Mouse (Mus musculus): ENCODE measurements at regions not wholly inside any gene's neighbourhood (a gene's known extent, or its start where the extent isn't known, plus 50 kb on each side); places are given as distances from the start of the nearest gene placed in this dataset.
A peak's percentile ranks its signal among the peaks of the same experiment; 100 is the strongest.

DNA sequence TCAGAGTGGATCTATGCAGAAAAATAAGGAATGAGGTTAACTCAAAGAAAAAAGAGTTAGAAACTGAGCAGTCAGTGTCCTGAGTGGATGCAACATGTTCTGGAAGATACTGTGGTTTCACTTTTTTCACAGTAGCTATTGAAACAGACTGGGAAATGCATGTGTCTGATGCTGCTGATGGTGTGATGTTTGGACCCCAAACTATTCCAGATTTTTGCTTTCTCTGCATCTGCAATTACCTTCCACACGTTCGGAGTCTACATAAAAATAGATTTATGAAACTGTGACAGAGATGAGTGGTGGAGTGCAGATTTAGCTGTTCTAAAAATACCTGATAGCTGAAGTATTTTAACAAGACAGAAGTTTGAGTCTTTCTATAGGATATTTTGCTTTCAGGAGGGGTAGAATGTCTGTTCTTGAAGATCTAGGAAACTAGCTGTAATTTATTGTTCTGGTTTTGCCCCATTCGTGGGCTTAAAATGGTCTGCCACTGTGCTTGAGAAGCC is 545.3 kb downstream of the Stim2 start:
- DNase-seq (ENCODE audit: low read depth, low spot score): no peak

DNA sequence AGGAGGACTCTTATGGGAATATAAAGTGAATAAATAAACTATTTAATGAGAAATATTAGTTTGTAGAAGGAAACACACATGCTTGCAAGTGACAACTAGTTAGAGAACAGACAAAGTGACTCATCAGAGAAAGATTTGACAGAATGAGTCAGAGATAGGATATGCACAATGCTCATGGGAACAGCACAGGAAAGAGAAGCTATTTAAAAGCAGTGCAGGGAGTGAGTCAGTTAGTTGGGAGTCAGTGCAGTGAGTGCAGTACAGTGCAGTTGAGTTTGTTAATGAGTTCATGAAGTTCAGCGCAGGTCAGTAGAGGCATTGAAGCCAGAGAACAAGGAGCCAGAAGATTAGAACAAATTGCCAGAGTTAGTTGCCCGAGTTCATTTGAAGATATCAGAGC is 580.2 kb downstream of the Stim2 start:
- DNase-seq (ENCODE audit: low read depth, low spot score): peak; percentile 70

DNA sequence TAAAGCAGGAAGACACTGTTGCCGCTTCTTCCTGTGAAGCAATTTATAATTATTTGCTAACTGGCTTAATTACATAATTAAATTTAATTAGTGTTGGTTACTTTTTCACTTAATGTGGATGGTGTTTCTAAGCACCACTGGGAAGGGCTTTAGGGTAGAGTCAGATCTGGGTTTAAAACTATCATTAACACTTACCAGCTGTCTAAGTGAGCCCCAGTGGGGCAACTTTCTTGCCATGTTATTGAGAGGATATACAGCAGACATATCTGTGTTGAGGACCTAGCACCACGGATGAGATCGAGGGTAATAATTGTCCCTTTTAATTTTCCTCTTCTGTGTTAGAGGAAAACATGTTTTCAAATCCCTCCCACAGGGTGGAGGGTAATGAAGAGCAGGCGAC is 581.2 kb downstream of the Stim2 start:
- DNase-seq (ENCODE audit: low read depth, low spot score): no peak

DNA sequence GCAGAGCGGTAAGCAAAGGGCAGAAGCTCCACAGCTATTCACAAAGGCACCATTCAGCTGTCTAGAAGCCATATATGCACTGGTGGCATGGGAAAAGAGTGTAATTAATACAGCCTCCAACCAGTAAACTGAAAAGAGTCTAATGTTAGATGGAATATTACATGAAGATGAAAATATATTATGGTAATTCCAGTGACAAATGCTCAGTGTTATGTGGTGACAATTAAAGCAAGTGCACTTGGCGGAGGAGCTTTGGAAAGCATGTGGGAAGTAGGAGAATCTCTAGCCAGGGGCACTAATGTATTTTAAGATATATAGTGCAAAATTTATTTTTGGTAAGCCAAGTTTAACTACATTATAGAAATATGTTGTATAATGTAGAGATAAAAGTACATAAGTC is 583.9 kb downstream of the Stim2 start:
- DNase-seq (ENCODE audit: low read depth, low spot score): no peak

DNA sequence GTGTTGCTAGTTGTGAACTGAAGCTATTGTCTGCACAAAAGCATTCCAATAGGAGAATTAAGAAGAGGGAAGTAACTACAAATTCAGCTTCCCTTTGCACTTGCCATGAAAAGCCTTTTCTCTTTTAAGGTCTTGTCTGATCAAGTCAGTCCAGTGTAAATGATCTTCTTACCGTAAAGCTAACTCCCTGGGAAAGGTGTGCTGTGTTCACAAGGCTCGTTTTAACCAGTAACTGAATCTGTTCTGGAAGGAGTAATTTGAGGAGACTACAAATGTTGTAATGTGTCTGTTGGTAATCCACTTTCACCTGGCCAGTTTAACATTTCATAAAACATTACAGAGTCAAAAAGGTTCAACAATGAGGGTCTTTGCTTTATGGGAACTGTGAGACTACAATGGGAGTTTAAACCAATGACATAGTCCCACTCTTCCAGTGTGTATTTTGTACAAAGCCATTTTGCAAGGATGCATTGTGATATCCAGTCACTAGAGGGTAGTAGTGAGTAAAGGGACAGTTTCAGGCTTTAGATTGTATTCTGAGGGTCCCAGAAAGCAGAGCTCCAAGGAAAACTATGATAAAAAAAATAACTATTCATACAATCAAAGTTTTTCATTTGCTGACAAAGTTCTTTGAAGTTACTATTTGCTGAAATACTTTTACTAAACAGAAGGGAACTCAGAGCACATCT is 590.2 kb downstream of the Stim2 start:
- DNase-seq (ENCODE audit: low read depth, low spot score): no peak

DNA sequence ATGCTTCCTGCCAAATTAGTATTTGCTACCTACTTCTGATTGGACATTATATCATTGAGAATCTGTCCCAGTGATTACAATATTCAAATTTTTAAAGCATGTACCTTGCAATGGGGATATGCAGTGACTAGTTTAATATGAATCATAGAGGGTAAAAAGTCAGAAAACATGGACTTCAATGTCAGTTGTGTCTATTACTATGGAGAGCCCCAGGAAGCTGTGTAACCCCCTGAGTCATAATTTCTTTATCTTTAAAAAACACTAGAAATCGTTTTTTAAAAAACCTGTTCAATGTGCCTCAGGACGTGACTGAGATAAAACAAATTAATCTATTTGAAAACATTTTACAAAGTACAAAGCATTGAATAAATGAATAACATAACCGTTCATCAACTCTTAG is 612.7 kb downstream of the Stim2 start:
- no peak for DNase-seq (ENCODE audit: low read depth, low spot score)

DNA sequence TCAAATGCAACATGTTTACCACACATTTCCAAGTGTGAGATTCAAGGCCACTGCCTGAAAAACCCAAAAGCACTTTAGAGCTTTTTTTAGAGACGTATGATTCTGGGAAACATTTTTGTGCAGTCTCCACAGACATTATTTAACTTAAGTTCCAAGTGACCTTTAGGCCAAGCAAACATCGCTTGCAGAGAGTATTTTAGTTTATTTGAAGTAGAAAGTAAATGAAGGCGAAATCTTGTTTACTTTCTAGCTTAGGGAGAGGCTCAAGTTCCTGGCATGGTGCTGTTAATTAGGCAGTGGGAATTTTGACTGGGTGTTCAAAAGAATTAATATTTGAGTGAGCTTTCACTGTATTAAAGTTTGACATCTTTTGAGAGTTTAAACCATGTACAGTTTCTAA is 624.4 kb downstream of the Stim2 start:
- DNase-seq (ENCODE audit: low read depth, low spot score): no peak

DNA sequence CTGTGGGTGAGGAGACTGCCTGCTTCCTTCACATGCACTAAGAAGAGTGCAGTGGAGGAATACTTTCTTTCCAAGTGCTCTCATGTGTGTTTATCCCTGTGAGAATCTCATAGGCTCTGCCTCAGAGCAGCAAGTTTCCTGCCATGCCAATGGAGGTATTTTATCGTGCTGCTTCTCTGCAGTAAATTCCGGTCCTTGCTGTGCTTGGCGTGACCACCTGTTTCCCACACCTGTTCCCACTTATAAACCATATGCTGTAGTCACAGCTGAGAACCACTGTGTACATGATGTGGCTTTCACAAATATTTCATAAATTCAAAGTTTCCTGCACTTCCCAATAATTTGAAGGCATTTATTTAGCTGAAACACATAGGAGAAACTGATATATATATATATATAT is 634.0 kb downstream of the Stim2 start:
- no peak for DNase-seq (ENCODE audit: low read depth, low spot score)
